Mouse (Mus musculus) right cerebral cortex, adult 2 months (tissue): ENCODE measurements around the gene Atp2a2.

ENCODE experiments used
- DNase-seq, 2 experiments: peaks; one replicate each; pipeline ENCODE4 v3.0.0; 2021 to 2022; ENCODE audit warnings: low spot score in 2 of 2

Atp2a2 gene

GRCm38 (mm10) chr5:122502077-122502941 is at the start of gene Atp2a2:
Gene Atp2a2 (minus strand): TSS chr5:122502225.
- peak; percentile 89 for DNase-seq

- no peak for DNase-seq
Observed at GRCm38 (mm10) chr5:122550460-122550859, 48.4 kb upstream of the Atp2a2 start.

- DNase-seq, result no peak
Observed at GRCm38 (mm10) chr5:122548671-122549070, 46.6 kb upstream of the Atp2a2 start.

GRCm38 (mm10) chr5:122547810-122548209 is 45.8 kb upstream of the Atp2a2 start:
- DNase-seq, result no peak

GRCm38 (mm10) chr5:122547251-122547714 is 45.3 kb upstream of the Atp2a2 start:
- peak; percentile 51 to 62 for DNase-seq

GRCm38 (mm10) chr5:122543392-122543791 is 41.4 kb upstream of the Atp2a2 start:
- no peak for DNase-seq

- no peak for DNase-seq
Observed at GRCm38 (mm10) chr5:122541871-122542270, 39.8 kb upstream of the Atp2a2 start.

- DNase-seq, result no peak
Observed at GRCm38 (mm10) chr5:122538077-122538476, 36.1 kb upstream of the Atp2a2 start.

- no peak for DNase-seq
Observed at GRCm38 (mm10) chr5:122537654-122538053, 35.6 kb upstream of the Atp2a2 start.

GRCm38 (mm10) chr5:122533884-122534283 is 31.9 kb upstream of the Atp2a2 start:
- DNase-seq, result no peak

- DNase-seq, result no peak
Observed at GRCm38 (mm10) chr5:122529913-122530604, 28.0 kb upstream of the Atp2a2 start.

- peak; percentile 43 to 63 for DNase-seq
Observed at GRCm38 (mm10) chr5:122529316-122529715, 27.3 kb upstream of the Atp2a2 start.

GRCm38 (mm10) chr5:122528591-122528990 is 26.6 kb upstream of the Atp2a2 start:
- no peak for DNase-seq

GRCm38 (mm10) chr5:122527761-122528160 is 25.7 kb upstream of the Atp2a2 start:
- no peak for DNase-seq

- no peak for DNase-seq
Observed at GRCm38 (mm10) chr5:122526878-122527730, 25.1 kb upstream of the Atp2a2 start.

GRCm38 (mm10) chr5:122526405-122526804 is 24.4 kb upstream of the Atp2a2 start:
- peak in 1 of 2 experiments; percentile 51 for DNase-seq

- DNase-seq, result peak; percentile 27 to 42
Observed at GRCm38 (mm10) chr5:122525238-122525931, 23.4 kb upstream of the Atp2a2 start.

- DNase-seq, result no peak
Observed at GRCm38 (mm10) chr5:122524854-122525237, 22.8 kb upstream of the Atp2a2 start.

- no peak for DNase-seq
Observed at GRCm38 (mm10) chr5:122524244-122524643, 22.2 kb upstream of the Atp2a2 start.

- no peak for DNase-seq
Observed at GRCm38 (mm10) chr5:122521130-122521473, 19.1 kb upstream of the Atp2a2 start.
